Mouse (Mus musculus) ES-E14 (cell line): ENCODE data around the gene Kcnab2. TPM values are rescaled to one million over a fixed set of nuclear protein-coding genes. Genes with fewer than 3 reads are reported as not detected.

Source experiments
- DNase-seq: peaks from one replicate; pipeline ENCODE4 v3.0.0-alpha.2; 2013; ENCODE audit warnings: low read depth, low spot score
- H3K27ac ChIP-seq: 2 replicates; pipeline ENCODE4 v1.5.1; 2012; ENCODE audit warnings: low read depth, mild to moderate bottlenecking, low read length, moderate library complexity, mixed read lengths; ENCODE audit not compliant: poor library complexity, insufficient read depth, severe bottlenecking
- H3K36me3 ChIP-seq: 2 replicates; pipeline ENCODE4 v1.6.1; 2012; ENCODE audit warnings: mild to moderate bottlenecking, low read length, moderate library complexity, mixed read lengths; ENCODE audit not compliant: control insufficient read depth, poor library complexity, insufficient read depth, severe bottlenecking
- H3K4me1 ChIP-seq, 2 experiments: fragments of 150-350 bp in 1 of 2; sonication (generic) in 1 of 2; 2 replicates each; pipeline ENCODE4 v1.6.1; 2012; ENCODE audit warnings: low read length in 2 of 2, mild to moderate bottlenecking in 1 of 2, mixed read lengths in 1 of 2; ENCODE audit not compliant: control insufficient read depth in 2 of 2, insufficient read depth in 2 of 2, poor library complexity in 1 of 2
- H3K4me3 ChIP-seq, 2 experiments: fragments of 150-350 bp in 1 of 2; sonication (generic) in 1 of 2; 2 replicates each; pipeline ENCODE4 v1.5.1; 2012; ENCODE audit warnings: low read length in 2 of 2, low read depth in 1 of 2, mild to moderate bottlenecking in 1 of 2, mixed read lengths in 1 of 2; ENCODE audit not compliant: insufficient read depth in 1 of 2, poor library complexity in 1 of 2, severe bottlenecking in 1 of 2
- H3K9ac ChIP-seq: 2 replicates; pipeline ENCODE4 v1.6.1; 2012; ENCODE audit warnings: low read depth, mild to moderate bottlenecking, low read length, mixed read lengths; ENCODE audit not compliant: poor library complexity, insufficient read depth, severe bottlenecking
- H3K9me3 ChIP-seq: fragments of 150-350 bp; sonication (generic); 2 replicates; pipeline ENCODE4 v1.6.1; 2012; ENCODE audit warnings: low read depth, mild to moderate bottlenecking, low read length; ENCODE audit not compliant: control insufficient read depth, insufficient read depth
- CHD2 ChIP-seq: IDR thresholded peaks from 2 replicates; pipeline ENCODE4 v1.6.1; 2014; ENCODE audit warnings: mild to moderate bottlenecking, low read depth, low read length, inconsistent platforms
- HCFC1 ChIP-seq: IDR thresholded peaks from 2 replicates; pipeline ENCODE4 v1.6.1; 2012; ENCODE audit warnings: low read length, inconsistent platforms, borderline replicate concordance; ENCODE audit not compliant: insufficient read depth
- MAFK ChIP-seq: IDR thresholded peaks from 2 replicates; pipeline ENCODE4 v1.6.1; 2014; ENCODE audit warnings: mild to moderate bottlenecking, low read depth, low read length, inconsistent platforms; ENCODE audit not compliant: insufficient read depth
- ZC3H11A ChIP-seq: IDR thresholded peaks from 2 replicates; pipeline ENCODE4 v1.6.1; 2012; ENCODE audit warnings: low read depth, mild to moderate bottlenecking, inconsistent platforms, low read length, borderline replicate concordance
- ZNF384 ChIP-seq: IDR thresholded peaks from 2 replicates; pipeline ENCODE4 v1.6.1; 2012; ENCODE audit warnings: low read depth, low read length, inconsistent platforms
- in situ Hi-C, 2 experiments: fragments of 600-800 bp; cut with MboI; formaldehyde crosslinking; loops; one replicate each; pipeline ENCODE4 v1.15.1; 2025; ENCODE audit warnings: low sequenced_read_pairs in 2 of 2, inconsistent platforms in 1 of 2; ENCODE audit not compliant: unreplicated experiment in 2 of 2
- total RNA-seq: library from RNA; depleted of rRNA; stranded (reverse); fragments of 300-350 nt; gene quantifications from 2 replicates; pipeline ENCODE4 v1.2.3, GENCODE M21; 2012; rRNA removed

The Kcnab2 gene
- total RNA-seq, 1 experiment = 1.6 TPM

- Histone ChIP-seq H3K36me3 (no peaks in the 10 kb centered on the region), H3K9ac (no peak overlapping the region), H3K4me1 (peaks cover 12 to 66% of the 10 kb centered on the region in 2 experiments), H3K9me3 (no peaks in the 10 kb centered on the region), H3K4me3 (no peak overlapping the region), H3K27ac (no peak overlapping the region)
- DNase-seq = no peak
- TF ChIP-seq ZNF384 = no peak
- no peak for TF ChIP-seq CHD2
- TF ChIP-seq MAFK = no peak
- in situ Hi-C loops = no loop called here
These were observed 132.4 kb downstream of the Kcnab2 start for GRCm38 (mm10) chr4:152345120-152345889.

GRCm38 (mm10) chr4:152344651-152345050 is 133.0 kb downstream of the Kcnab2 start:
- Histone ChIP-seq H3K36me3 (no peaks in the 10 kb centered on the region), H3K9me3 (no peaks in the 10 kb centered on the region), H3K4me3 (no peak overlapping the region), H3K27ac (no peak overlapping the region), H3K4me1 (peaks cover 12 to 69% of the 10 kb centered on the region in 2 experiments), H3K9ac (no peak overlapping the region)
- TF ChIP-seq ZNF384 = no peak
- TF ChIP-seq MAFK = no peak
- no peak for TF ChIP-seq ZC3H11A
- TF ChIP-seq HCFC1 = no peak
- no peak for TF ChIP-seq CHD2
- no peak for DNase-seq
- in situ Hi-C loops = no loop called here

GRCm38 (mm10) chr4:152343296-152343695 is 134.4 kb downstream of the Kcnab2 start:
- DNase-seq = no peak
- Histone ChIP-seq H3K27ac (no peak overlapping the region), H3K9me3 (no peaks in the 10 kb centered on the region), H3K36me3 (no peaks in the 10 kb centered on the region), H3K4me1 (peaks cover 10 to 61% of the 10 kb centered on the region in 2 experiments; a peak in 3 of 4 replicates), H3K9ac (no peak overlapping the region), H3K4me3 (no peak overlapping the region)
- TF ChIP-seq ZC3H11A (peak; percentile 50; the same call in 1 of the 2 replicates), MAFK (no peak)
- in situ Hi-C loops = no loop called here

Other genes with a start within 250 kb of the Kcnab2 start
- gene Gpr153, start 203.6 kb downstream of the Kcnab2 start, total RNA-seq = 5.1 and 7.2 TPM in 2 replicates
- gene Hes3, start 186.2 kb downstream of the Kcnab2 start, total RNA-seq = 0.58 and 1.1 TPM in 2 replicates
- 47.7 and 61.4 TPM in 2 replicates for gene Icmt, start 180.6 kb downstream of the Kcnab2 start, total RNA-seq
- 4.6 and 9.0 TPM in 2 replicates for gene Rnf207, start 158.9 kb downstream of the Kcnab2 start, total RNA-seq
- gene Rpl22, start 152.1 kb downstream of the Kcnab2 start, total RNA-seq = 1,269 and 1,458 TPM in 2 replicates
- 3.1 and 5.8 TPM in 2 replicates for gene Chd5, start 139.2 kb downstream of the Kcnab2 start, total RNA-seq
- gene Nphp4, start 1.2 kb downstream of the Kcnab2 start, total RNA-seq = 2.5 and 3.1 TPM in 2 replicates